Mouse (Mus musculus) layer of hippocampus, adult 2 months (tissue): ENCODE measurements around the gene Lbp. TPM values are rescaled to one million over a fixed set of nuclear protein-coding genes. Genes with fewer than 3 reads are reported as not detected.

Experiments
- DNase-seq, 2 experiments: peaks; one replicate each; pipeline ENCODE4 v3.0.0; 2022; ENCODE audit warnings: low spot score in 2 of 2
- H3K27ac ChIP-seq: fragments of 200-600 bp; 2 replicates; pipeline ENCODE4 v1.8.1; 2022
- H3K4me3 ChIP-seq: fragments of 200-600 bp; 2 replicates; pipeline ENCODE4 v1.8.1; 2022; ENCODE audit warnings: mild to moderate bottlenecking
- CTCF ChIP-seq: fragments of 200-600 bp; conservative IDR thresholded peaks from 2 replicates; pipeline ENCODE4 v1.8.1; 2022; ENCODE audit warnings: antibody characterized with exemption, mild to moderate bottlenecking, moderate library complexity
- total RNA-seq, 2 experiments: library from RNA; stranded (reverse); gene quantifications; 2 replicates each; pipeline ENCODE4 v1.2.3; 2021

Gene Lbp
- total RNA-seq, 2 experiments from 2014 or later = 1.4 to 1.8 TPM

DNA sequence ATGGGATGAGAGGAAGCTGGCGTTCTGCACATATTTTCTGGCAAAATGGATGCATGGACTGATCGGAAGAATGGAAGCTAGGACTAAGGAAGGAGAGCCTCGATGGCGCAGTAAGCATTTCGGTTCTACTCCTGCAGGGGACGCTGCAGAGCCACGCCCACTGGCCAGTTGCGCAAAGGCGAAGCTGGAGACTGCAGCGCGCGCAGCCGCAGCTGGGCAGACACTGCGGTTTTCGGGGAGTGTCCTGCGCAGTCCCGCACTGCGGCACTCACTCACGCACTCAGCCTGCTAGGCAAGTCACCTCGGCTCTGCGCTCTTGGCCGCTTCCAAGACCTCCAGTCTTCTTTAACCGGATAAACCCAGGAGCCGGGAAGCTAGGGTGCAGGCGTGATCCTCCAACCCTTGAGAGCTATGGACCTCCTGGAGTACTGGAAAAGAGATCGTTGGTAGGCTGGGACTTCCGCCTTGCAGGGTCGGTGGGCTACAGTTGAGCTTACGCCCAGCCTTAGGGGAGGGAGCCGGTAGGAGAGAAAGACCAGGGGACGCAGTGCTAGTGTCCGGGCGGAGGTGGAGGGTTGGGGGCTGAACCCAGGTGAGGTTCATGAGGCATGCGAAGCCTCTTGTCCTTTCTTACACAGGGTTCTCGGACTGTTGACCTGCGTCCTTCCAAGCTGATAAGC, 69.3 kb downstream of the Lbp start, which contains the start of gene Snhg11:
Gene Snhg11, plus strand, starts transcription at position 196 of the 680 bp plus-strand sequence.
- peak; percentile 85 to 91 for DNase-seq
- TF ChIP-seq CTCF = peak; percentile 91
- H3K27ac ChIP-seq = peak within 1 kb of the TSS; percentile 91
- peak within 1 kb of the TSS; percentile 75 for H3K4me3 ChIP-seq

DNA sequence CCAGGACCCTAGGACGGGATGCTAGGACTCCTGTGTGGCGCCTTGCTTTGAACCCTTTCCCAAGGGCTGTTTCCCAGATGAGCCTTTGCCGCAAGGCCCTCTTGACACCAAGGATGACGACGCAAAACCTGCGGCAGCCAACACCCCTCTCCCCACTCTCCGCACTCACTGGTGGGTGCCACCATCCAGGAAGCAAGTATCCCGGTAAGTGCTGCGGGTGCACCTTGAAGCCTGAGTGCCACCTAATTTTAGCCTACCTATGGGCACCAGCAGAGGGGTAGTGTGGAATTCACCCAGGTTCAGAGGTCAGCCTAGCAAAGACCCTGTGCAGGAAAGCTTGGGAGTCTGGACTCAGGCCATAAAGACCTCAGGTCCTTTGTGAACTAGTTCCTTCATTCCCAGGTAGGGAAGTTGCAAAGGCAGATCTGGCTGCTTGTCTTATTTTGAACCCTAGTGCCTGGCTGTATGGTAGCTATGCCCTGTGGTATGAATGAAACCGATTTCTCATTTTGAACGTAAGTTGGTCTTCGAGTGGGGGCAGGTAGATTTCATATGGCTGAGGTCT, 69.9 kb downstream of the Lbp start:
- DNase-seq = no peak
- H3K27ac ChIP-seq = peak overlapping the region; percentile 91

GRCm38 (mm10) chr2:158376798-158377197, 70.5 kb downstream of the Lbp start:
- Histone ChIP-seq H3K27ac (peak overlapping the region; percentile 91), H3K4me3 (peak overlapping the region; percentile 75)
- TF ChIP-seq CTCF = no peak
- peak in 1 of 2 experiments; percentile 41 for DNase-seq

More for the DNA sequence above, 69.9 kb downstream of the Lbp start:
- H3K4me3 ChIP-seq = peak overlapping the region; percentile 75
- no peak for TF ChIP-seq CTCF

DNA sequence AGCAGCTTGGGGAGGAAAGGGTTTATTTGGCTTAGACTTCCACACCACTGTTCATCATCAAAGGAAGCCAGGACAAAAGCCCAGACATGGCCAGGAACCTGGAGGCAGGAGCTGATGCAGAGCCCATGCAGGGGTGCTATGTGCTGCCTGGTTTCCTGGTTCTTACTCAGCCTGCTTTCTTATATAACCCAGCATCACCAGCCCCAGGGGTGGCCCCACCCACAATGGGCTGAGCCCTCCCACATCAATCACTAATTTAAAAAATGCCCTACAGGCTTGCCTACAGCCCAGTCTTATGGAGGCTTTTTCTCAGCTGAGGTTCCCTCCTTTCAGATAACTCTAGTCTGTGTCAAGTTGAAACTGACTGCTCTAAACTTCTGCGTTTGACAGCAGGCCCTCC, 71.5 kb downstream of the Lbp start:
- TF ChIP-seq CTCF = no peak
- Histone ChIP-seq H3K4me3 (peak overlapping the region; percentile 75), H3K27ac (peak overlapping the region; percentile 91)
- DNase-seq = peak in 1 of 2 experiments; percentile 32

DNA sequence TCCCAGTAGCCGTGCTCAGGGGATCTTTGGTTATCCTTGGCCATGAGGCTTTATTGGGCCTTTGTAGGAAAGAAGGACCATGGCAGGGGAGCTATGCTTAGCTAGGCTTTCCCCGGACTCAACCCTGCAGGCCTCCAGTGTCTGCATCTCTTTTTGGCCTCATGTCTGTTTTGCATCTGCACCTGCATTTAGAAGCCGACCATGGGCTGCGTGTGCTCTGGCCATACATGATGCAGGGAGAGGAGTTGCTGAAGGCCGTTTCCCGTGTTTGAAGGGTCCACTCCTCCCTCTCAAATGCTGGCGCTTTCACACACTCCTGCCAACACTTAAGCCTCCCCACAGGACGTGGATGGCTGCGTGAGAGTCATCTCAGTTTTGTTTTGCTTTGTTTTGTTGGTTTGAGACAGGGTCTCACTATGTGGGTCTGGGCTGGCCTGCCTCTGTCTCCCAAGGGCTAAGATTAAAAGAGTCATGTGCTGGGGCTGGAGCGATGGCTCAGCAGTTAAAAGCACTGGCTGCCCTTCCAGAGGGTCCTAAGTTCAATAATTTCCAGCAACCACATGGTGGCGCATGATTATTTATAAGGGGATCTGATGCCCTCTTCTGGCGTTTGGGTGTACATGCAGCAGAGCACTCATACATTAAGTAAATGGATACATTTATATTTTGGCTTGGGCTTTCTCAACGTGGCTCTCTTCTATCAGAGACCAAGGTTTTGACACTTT, 73.2 kb downstream of the Lbp start:
- H3K27ac ChIP-seq = no peak overlapping the region; the same call in 1 of the 2 replicates

More for the DNA sequence above, 73.2 kb downstream of the Lbp start:
- peak; percentile 61 to 68 for DNase-seq
- H3K4me3 ChIP-seq = peak overlapping the region; percentile 8; the same call in 1 of the 2 replicates
- peak; percentile 98 for TF ChIP-seq CTCF

Other genes with a start within 250 kb of the Lbp start
- gene Tgm2, start 160.1 kb upstream of the Lbp start, total RNA-seq = 10 to 100 TPM in 1 of 2 experiments, 1 to 10 TPM in 1; 9.8 to 14.0 TPM
- 1 to 10 TPM; 4.1 to 4.4 TPM for gene D630003M21Rik, start 77.3 kb upstream of the Lbp start, total RNA-seq
- gene Bpi, start 48.4 kb upstream of the Lbp start, total RNA-seq = not detected
- 100 to 1,000 TPM; 566 to 626 TPM for gene Snhg11, start 69.1 kb downstream of the Lbp start, total RNA-seq
- gene Ralgapb, start 103.4 kb downstream of the Lbp start, total RNA-seq = 10 to 100 TPM; 95.2 to 95.8 TPM
- gene Adig, start 196.1 kb downstream of the Lbp start, total RNA-seq = not detected
- not detected for gene Arhgap40, start 206.3 kb downstream of the Lbp start, total RNA-seq